ENCODE assay signal across 18 mouse cellular contexts in the genomic region with DNA sequence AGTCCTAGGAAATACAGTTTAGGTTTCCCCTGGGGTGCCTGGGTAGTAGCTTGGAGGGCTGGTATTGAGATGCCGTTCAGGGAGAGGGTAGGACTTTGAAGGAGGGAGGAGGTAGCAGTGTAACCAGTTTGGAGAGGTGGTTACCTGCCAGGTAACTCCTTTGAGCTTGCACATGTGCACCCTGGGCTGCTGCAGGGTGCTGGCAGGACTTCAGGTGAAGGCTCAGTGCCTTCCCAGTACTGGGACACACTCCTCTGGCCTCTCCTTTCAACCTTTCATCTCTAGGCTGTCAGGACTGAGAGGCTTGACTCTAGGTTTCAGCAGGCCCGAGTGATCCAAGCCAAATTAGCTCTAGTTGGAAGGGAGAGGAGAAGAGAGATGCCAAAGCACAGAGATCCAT. TPM values are rescaled to one million over a fixed set of nuclear protein-coding genes. Genes with fewer than 3 reads are reported as not detected.
A peak's percentile ranks its signal among the peaks of the same experiment; 100 is the strongest.
DNase-seq lines count a peak whose midpoint lies in the region; ATAC-seq and TF ChIP-seq lines count a peak whose summit lies in the region.
"Had no signal": no experiment of that assay in that cellular context is flagged by ENCODE, and none has a peak within 500 bp of the region (broad histone marks: within the 10 kb centered on the region; RNA-seq: fewer than 3 reads in every experiment).

No protein-coding gene starts in this region.

- H3K27ac ChIP-seq in kidney, embryonic 15.5 days, result 0 out of 2 replicates have a peak overlapping the region, but pooled peaks have one; percentile 2
- no peak overlapping the region for H3K27ac ChIP-seq in limb, embryonic 10.5 days
- peak overlapping the region; percentile 88 for H3K27ac ChIP-seq in stomach, postnatal 0 days (replicated peaks)
- H3K27ac ChIP-seq: forebrain, embryonic 15.5 days; hindbrain, embryonic 12.5 days; liver, embryonic 13.5 days; macrophage; midbrain, embryonic 13.5 days had no signal

- no peaks in the 10 kb centered on the region for H3K9me3 ChIP-seq in kidney, embryonic 15.5 days (replicated peaks)
- no peaks in the 10 kb centered on the region for H3K9me3 ChIP-seq in limb, embryonic 10.5 days (replicated peaks)
- H3K9me3 ChIP-seq in stomach, postnatal 0 days (ENCODE audit: control insufficient read depth, low read length), result no peaks in the 10 kb centered on the region
- H3K9me3 ChIP-seq: forebrain, embryonic 15.5 days; hindbrain, embryonic 12.5 days; liver, embryonic 13.5 days; midbrain, embryonic 13.5 days had no signal

- 66% methylated on average over 2 of the region's 2 CpGs for WGBS in kidney, embryonic 15.5 days
- 59% methylated on average over 2 of the region's 2 CpGs for WGBS in limb, embryonic 10.5 days
- WGBS in stomach, postnatal 0 days, result 54% methylated on average over 2 of the region's 2 CpGs

- no peak for ATAC-seq in kidney, embryonic 15.5 days (replicated peaks; ENCODE audit: low FRiP score)
- peak; percentile 57 for ATAC-seq in stomach, postnatal 0 days (ENCODE audit: low FRiP score, low TSS enrichment)
- no peak for ATAC-seq in CD4-positive, CD25-positive, alpha-beta regulatory T cell, adult 4 months
- no peak for ATAC-seq in cerebellum, adult (ENCODE audit: insufficient number of reproducible peaks, low FRiP score, low TSS enrichment)
- ATAC-seq: forebrain, embryonic 15.5 days; inflammation-experienced regulatory T-cells, adult 6 months; midbrain, embryonic 13.5 days had no signal

- peaks cover 11% of the 10 kb centered on the region; the same call in 1 of the 2 replicates for H3K4me1 ChIP-seq in kidney, embryonic 15.5 days
- H3K4me1 ChIP-seq in limb, embryonic 10.5 days, result no peaks in the 10 kb centered on the region
- H3K4me1 ChIP-seq in stomach, postnatal 0 days (replicated peaks; ENCODE audit: control insufficient read depth, insufficient read depth), result no peaks in the 10 kb centered on the region; the same call in 1 of the 2 replicates
- H3K4me1 ChIP-seq: forebrain, embryonic 15.5 days; hindbrain, embryonic 12.5 days; liver, embryonic 13.5 days; midbrain, embryonic 13.5 days had no signal

- H3K36me3 ChIP-seq in kidney, embryonic 15.5 days, result no peaks in the 10 kb centered on the region
- H3K36me3 ChIP-seq in limb, embryonic 10.5 days, result no peaks in the 10 kb centered on the region
- no peaks in the 10 kb centered on the region for H3K36me3 ChIP-seq in stomach, postnatal 0 days (ENCODE audit: control insufficient read depth, insufficient read depth, low read length)
- H3K36me3 ChIP-seq: forebrain, embryonic 15.5 days; hindbrain, embryonic 12.5 days; liver, embryonic 13.5 days; midbrain, embryonic 13.5 days had no signal

- TF ChIP-seq CTCF in stomach, postnatal 0 days (IDR thresholded peaks at IDR 0.05; ENCODE audit: low read depth), result no peak

- H3K27me3 ChIP-seq in kidney, embryonic 15.5 days, result no peaks in the 10 kb centered on the region
- H3K27me3 ChIP-seq in limb, embryonic 10.5 days (ENCODE audit: low read depth, poor library complexity, severe bottlenecking), result no peaks in the 10 kb centered on the region; the same call in 1 of the 2 replicates
- H3K27me3 ChIP-seq in stomach, postnatal 0 days (ENCODE audit: control insufficient read depth, insufficient read depth, low read length), result no peaks in the 10 kb centered on the region
- H3K27me3 ChIP-seq: forebrain, embryonic 15.5 days; liver, embryonic 13.5 days; midbrain, embryonic 13.5 days had no signal

- no peak overlapping the region for H3K4me2 ChIP-seq in kidney, embryonic 15.5 days
- H3K4me2 ChIP-seq in stomach, postnatal 0 days (replicated peaks; ENCODE audit: low read depth), result peak overlapping the region; percentile 46
- H3K4me2 ChIP-seq: forebrain, embryonic 15.5 days; hindbrain, embryonic 12.5 days; liver, embryonic 13.5 days; midbrain, embryonic 13.5 days had no signal

- DNase-seq in kidney, postnatal 10 days, result no peak
- peak; percentile 32 for DNase-seq in urinary bladder, postnatal 14 days (ENCODE audit: low spot score)
- no peak for DNase-seq in urinary bladder, postnatal 36 days (ENCODE audit: low spot score in 2 of 2)
- peak; percentile 17 for DNase-seq in limb, embryonic 10.5 days (ENCODE audit: low spot score)
- DNase-seq in stomach, postnatal 0 days (ENCODE audit: low spot score), result no peak
- DNase-seq: cerebellum, adult 9-11 months; gastrocnemius, postnatal 10 days; liver, embryonic 13.5 days; thymus, postnatal 36 days had no signal

- H3K9ac ChIP-seq in kidney, embryonic 15.5 days, result no peak overlapping the region
- peak overlapping the region; percentile 51 for H3K9ac ChIP-seq in stomach, postnatal 0 days (ENCODE audit: low read length)
- H3K9ac ChIP-seq: forebrain, embryonic 15.5 days; hindbrain, embryonic 12.5 days; liver, embryonic 13.5 days; midbrain, embryonic 13.5 days had no signal

- TF ChIP-seq EP300 in stomach, postnatal 0 days (optimal IDR thresholded peaks at IDR 0.05), result no peak

- no peak overlapping the region for H3K4me3 ChIP-seq in kidney, embryonic 15.5 days (replicated peaks)
- H3K4me3 ChIP-seq in limb, embryonic 10.5 days, result no peak overlapping the region
- no peak overlapping the region for H3K4me3 ChIP-seq in stomach, postnatal 0 days (ENCODE audit: low read depth, low read length)
- H3K4me3 ChIP-seq: forebrain, embryonic 15.5 days; hindbrain, embryonic 12.5 days; liver, embryonic 13.5 days; midbrain, embryonic 13.5 days had no signal

RNA-seq across cellular contexts. Expression of gene S100a14, which starts 0.6 kb away (rescaled TPM):
- 3.8 and 6.6 TPM in 2 replicates for polyA plus RNA-seq in kidney, embryonic 15.5 days (2015; fragmentation: Nextera tagmentation; extraction: Ambion mirVana)
- polyA plus RNA-seq in limb, embryonic 10.5 days (2016; fragmentation: Nextera tagmentation; extraction: Ambion mirVana), result 0.30 TPM in 1 of 2 replicates, not detected in the other
- polyA plus RNA-seq in stomach, postnatal 0 days (2015; fragmentation: Nextera tagmentation; extraction: Ambion mirVana), result 271 and 299 TPM in 2 replicates
- not detected for polyA plus RNA-seq in CD4-positive, CD25-positive, alpha-beta regulatory T cell, adult 4 months (2017; shearing (Covaris generic))
- polyA plus RNA-seq: forebrain, embryonic 15.5 days; heart, postnatal 0 days; liver, embryonic 13.5 days; macrophage; midbrain, embryonic 13.5 days had no signal

RNA-seq across cellular contexts. Expression of gene S100a16, which starts 11.0 kb away (rescaled TPM):
- polyA plus RNA-seq in kidney, embryonic 15.5 days (2015; fragmentation: Nextera tagmentation; extraction: Ambion mirVana), result 190 and 192 TPM in 2 replicates
- polyA plus RNA-seq in limb, embryonic 10.5 days (2016; fragmentation: Nextera tagmentation; extraction: Ambion mirVana), result 40.1 and 40.8 TPM in 2 replicates
- polyA plus RNA-seq in stomach, postnatal 0 days (2015; fragmentation: Nextera tagmentation; extraction: Ambion mirVana), result 559 and 590 TPM in 2 replicates
- not detected for polyA plus RNA-seq in CD4-positive, CD25-positive, alpha-beta regulatory T cell, adult 4 months (2017; shearing (Covaris generic))
- polyA plus RNA-seq: inflammation-experienced regulatory T-cells, adult 6 months; macrophage had no signal

RNA-seq across cellular contexts. Expression of gene S100a13, which starts 11.8 kb away (rescaled TPM):
- polyA plus RNA-seq in kidney, embryonic 15.5 days (2015; fragmentation: Nextera tagmentation; extraction: Ambion mirVana), result 39.8 and 40.5 TPM in 2 replicates
- polyA plus RNA-seq in limb, embryonic 10.5 days (2016; fragmentation: Nextera tagmentation; extraction: Ambion mirVana), result 8.5 and 10.3 TPM in 2 replicates
- 66.7 and 73.6 TPM in 2 replicates for polyA plus RNA-seq in stomach, postnatal 0 days (2015; fragmentation: Nextera tagmentation; extraction: Ambion mirVana)
- 100 to 1,000 TPM; 157 to 222 TPM for polyA plus RNA-seq in CD4-positive, CD25-positive, alpha-beta regulatory T cell, adult 4 months (2017; shearing (Covaris generic))

RNA-seq across cellular contexts. Expression of gene S100a1, which starts 11.9 kb away (rescaled TPM):
- 79.4 and 87.1 TPM in 2 replicates for polyA plus RNA-seq in kidney, embryonic 15.5 days (2015; fragmentation: Nextera tagmentation; extraction: Ambion mirVana)
- polyA plus RNA-seq in limb, embryonic 10.5 days (2016; fragmentation: Nextera tagmentation; extraction: Ambion mirVana), result 4.6 and 5.3 TPM in 2 replicates
- polyA plus RNA-seq in stomach, postnatal 0 days (2015; fragmentation: Nextera tagmentation; extraction: Ambion mirVana), result 386 TPM in 2 replicates
- polyA plus RNA-seq in CD4-positive, CD25-positive, alpha-beta regulatory T cell, adult 4 months (2017; shearing (Covaris generic)), result 1 to 10 TPM; 3.3 to 4.9 TPM

RNA-seq across cellular contexts. Expression of gene Chtop, which starts 16.8 kb away (rescaled TPM):
- 149 and 152 TPM in 2 replicates for polyA plus RNA-seq in kidney, embryonic 15.5 days (2015; fragmentation: Nextera tagmentation; extraction: Ambion mirVana)
- polyA plus RNA-seq in limb, embryonic 10.5 days (2016; fragmentation: Nextera tagmentation; extraction: Ambion mirVana), result 175 and 194 TPM in 2 replicates
- 72.2 and 74.2 TPM in 2 replicates for polyA plus RNA-seq in stomach, postnatal 0 days (2015; fragmentation: Nextera tagmentation; extraction: Ambion mirVana)
- 10 to 100 TPM; 50.3 to 57.9 TPM for polyA plus RNA-seq in CD4-positive, CD25-positive, alpha-beta regulatory T cell, adult 4 months (2017; shearing (Covaris generic))

Comparison
In these comparisons a context has a peak if more than half of its experiments do, and no peak if none do; other contexts are left out.
1. DNase-seq: peak in urinary bladder, postnatal 14 days (single experiment) and limb, embryonic 10.5 days (single experiment); none in kidney, postnatal 10 days (single experiment), urinary bladder, postnatal 36 days (0 of 2) and stomach, postnatal 0 days (single experiment).
2. RNA of gene S100a14, which starts 0.6 kb away (polyA plus RNA-seq): 271 to 299 TPM in stomach, postnatal 0 days; 3.8 to 6.6 TPM in kidney, embryonic 15.5 days, 0.30 TPM in limb, embryonic 10.5 days and not detected in CD4-positive, CD25-positive, alpha-beta regulatory T cell, adult 4 months; every median in the first group is over 10 times any median in the second.
3. RNA of gene S100a16, which starts 11.0 kb away (polyA plus RNA-seq): 559 to 590 TPM in stomach, postnatal 0 days, 190 to 192 TPM in kidney, embryonic 15.5 days and 40.1 to 40.8 TPM in limb, embryonic 10.5 days; not detected in CD4-positive, CD25-positive, alpha-beta regulatory T cell, adult 4 months; every median in the first group is over 10 times any median in the second.